Mouse (Mus musculus): ENCODE data around the gene Dnal4. TPM values are rescaled to one million over a fixed set of nuclear protein-coding genes. Genes with fewer than 3 reads are reported as not detected.

Dnal4 gene
- total and polyA plus RNA-seq, 3 experiments: 13.9 to 43.0 (median 24.8) TPM

GRCm38 (mm10) chr15:79763601-79764246, 13.9 kb downstream of the Dnal4 start:
- peak; percentile 29 for DNase-seq

- no peak for DNase-seq
Observed at GRCm38 (mm10) chr15:79763001-79763400, 14.6 kb downstream of the Dnal4 start.

GRCm38 (mm10) chr15:79760956-79761355, 16.7 kb downstream of the Dnal4 start:
- no peak for DNase-seq

DNA sequence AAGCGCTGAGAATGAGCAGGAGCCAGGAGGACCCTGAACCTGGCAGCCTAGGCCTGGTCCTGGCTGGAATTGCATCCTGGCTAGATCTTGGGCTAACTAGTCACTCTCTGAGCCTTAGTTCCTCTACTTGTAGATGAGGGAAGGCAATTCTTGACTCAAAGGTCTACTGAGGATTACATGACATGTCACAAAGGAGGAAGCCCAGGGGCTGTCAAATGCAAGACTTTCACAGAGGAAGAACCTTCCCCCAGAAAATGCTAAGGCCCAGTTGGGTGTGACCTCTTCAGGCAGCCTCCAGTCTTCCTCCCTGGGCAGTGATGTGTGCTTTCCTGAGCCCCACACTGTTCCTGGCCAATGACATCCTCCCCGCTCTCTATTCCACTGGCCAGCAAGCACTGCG, 20.5 kb downstream of the Dnal4 start:
- no peak for DNase-seq

- DNase-seq: no peak
Observed at GRCm38 (mm10) chr15:79755977-79756625, 21.5 kb downstream of the Dnal4 start.

- no peak for DNase-seq
Observed at GRCm38 (mm10) chr15:79755176-79755575, 22.5 kb downstream of the Dnal4 start.

GRCm38 (mm10) chr15:79753873-79754272, 23.8 kb downstream of the Dnal4 start:
- no peak for DNase-seq

DNA sequence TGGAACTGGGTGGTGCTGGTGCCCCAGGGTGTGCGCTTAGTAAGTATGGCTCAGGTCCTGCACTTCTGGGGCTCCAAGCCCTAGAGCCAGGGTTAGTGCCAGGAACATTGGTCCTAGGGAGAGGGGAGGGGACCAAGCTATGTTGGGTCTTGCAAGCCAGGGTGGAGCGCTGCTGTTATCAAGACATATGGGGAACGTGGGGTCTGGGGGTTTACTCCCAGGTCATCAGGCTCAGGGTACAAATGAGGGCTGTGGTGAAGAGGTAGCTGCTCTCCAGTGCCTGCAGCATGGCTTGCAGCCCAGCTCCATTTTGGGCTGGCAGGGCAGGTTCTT, 24.3 kb downstream of the Dnal4 start:
- no peak for DNase-seq

DNA sequence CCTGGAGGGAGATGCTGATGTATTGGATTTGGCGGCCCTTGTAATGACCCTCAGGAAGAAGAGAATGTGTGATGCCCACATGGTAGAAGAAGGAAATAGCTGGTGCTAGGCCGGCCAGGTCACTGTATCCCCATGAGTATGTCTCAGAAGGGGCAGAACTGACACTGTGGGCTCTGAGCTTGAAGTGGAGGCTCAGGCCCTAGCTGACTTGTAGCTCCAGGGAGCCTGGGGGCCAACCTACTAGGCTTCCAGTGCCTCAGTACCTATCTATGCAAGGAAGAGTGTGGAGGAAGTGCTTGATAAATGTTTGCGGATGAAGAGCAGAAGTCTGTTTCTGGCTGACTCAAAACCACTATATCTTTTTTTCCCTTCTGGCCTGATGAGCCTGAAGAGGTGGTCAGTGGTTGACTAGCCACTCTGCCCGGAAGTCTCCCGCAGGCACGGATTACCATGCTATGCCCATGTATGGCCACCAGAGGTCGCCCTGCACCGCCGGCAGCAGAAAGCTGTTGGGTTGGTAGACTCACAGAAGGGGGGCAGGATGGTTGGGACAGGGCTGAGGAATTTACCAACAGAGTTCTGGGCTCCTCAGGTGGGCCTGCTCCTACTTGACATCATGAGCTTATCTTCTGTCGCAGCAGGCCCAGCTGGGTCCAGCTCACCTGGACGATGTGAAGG, 24.8 kb downstream of the Dnal4 start:
- DNase-seq: peak; percentile 75

DNA sequence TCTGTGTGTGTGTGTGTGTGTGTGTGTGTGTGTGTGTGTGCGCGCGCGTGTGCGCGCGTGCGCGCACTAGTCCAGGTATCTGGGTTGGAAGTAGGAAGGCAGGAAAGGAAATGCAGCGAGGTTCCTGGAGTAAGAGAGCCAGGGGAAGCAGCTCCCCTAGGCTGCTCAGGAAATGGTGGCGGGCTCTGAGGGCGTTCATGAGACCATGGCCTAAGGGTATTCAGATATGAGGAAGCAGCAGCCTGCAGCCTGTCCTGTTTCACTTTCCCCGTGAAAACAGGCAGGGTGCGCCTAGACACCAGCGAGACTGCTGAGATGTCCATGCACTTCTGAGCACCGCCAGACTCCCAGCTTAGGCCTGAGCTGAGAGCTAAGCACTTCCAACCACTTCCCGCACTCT, 25.9 kb downstream of the Dnal4 start:
- no peak for DNase-seq

GRCm38 (mm10) chr15:79750266-79750665, 27.4 kb downstream of the Dnal4 start:
- DNase-seq: no peak

- no peak for DNase-seq
Observed at GRCm38 (mm10) chr15:79749162-79749561, 28.5 kb downstream of the Dnal4 start.

GRCm38 (mm10) chr15:79747998-79748397, 29.7 kb downstream of the Dnal4 start:
- DNase-seq: no peak

- no peak for DNase-seq
Observed at GRCm38 (mm10) chr15:79745883-79746282, 31.8 kb downstream of the Dnal4 start.

GRCm38 (mm10) chr15:79745312-79745711, 32.3 kb downstream of the Dnal4 start:
- no peak for DNase-seq

DNA sequence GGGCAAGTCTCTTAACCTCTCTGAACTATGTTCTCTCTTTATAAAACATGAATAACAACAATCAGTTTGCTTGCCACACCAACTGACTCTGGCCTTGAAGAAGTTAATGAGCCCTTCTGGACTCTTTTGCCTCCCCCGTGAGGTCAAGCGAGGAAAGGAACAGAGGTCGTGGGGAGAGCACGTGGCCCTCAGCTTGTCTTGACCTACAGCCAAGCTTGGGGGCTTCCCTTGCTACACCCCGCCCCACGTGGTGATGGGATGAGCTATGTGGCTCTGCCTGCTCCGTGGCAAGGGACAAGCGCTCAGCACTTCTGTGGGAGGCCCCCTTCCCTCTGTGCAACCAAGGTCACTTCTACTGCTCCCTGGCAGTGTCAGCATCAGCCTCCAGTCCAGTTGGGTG, 32.9 kb downstream of the Dnal4 start:
- DNase-seq: no peak

GRCm38 (mm10) chr15:79744001-79744400, 33.6 kb downstream of the Dnal4 start:
- DNase-seq: no peak

DNA sequence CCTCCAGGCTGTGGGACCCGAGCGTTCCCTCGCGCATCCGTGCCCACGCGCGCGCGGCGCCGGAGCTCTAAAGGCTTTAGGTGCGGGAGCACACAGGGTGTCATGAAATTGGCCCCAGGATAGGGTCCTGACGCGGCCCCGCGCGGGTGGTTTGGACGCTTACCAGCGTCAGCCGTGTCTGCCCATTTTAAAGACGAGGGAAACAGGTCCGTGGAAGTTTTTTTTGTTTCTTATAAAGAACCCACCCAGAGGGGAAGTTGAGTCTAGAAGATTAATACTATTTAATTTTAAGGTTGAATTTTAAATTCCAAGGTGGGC, 35.0 kb downstream of the Dnal4 start:
- DNase-seq: no peak

DNA sequence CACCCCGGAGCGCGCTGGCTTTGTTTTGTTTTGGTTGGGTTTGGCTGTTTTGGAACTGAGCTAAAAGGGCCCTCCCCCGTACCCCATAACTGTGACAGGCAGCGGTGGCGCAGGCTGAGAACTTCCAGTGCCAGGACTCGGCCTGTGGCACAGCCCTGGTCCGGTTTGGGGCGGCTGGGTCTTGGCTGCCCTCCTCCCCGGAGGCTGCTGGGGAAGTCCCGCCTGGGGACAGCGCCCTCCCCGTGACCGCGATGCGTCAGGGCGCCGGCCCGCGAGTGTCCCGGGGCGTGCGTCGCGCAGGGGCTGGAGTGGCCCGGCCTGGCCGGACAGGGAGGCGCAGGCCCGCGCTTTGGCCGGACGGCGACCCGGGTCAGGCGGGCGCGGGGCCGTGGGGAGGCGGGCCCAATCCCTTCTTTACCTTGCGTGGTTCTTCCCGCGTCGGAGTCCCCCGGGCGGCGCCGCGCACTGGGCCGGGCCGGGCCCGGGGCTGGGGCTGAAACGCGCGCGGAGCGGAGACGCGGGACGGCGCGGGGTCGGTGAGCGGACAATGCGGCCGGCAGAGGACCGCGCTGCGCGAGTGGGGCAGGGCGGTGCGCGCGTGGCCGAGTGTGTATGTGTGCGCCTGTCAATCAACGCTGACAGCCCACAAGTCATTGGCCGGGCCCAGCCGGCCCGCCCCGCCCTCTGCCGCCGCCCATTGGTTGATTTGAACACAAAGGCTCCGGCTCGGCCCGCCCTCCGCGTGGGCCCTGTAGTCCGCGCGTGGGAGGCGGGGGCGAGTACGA, 35.5 kb downstream of the Dnal4 start, which contains the start of gene Sun2:
Gene Sun2 (minus strand): TSS at position 616 of the 785 bp plus-strand sequence.
- DNase-seq: peak; percentile 95

DNA sequence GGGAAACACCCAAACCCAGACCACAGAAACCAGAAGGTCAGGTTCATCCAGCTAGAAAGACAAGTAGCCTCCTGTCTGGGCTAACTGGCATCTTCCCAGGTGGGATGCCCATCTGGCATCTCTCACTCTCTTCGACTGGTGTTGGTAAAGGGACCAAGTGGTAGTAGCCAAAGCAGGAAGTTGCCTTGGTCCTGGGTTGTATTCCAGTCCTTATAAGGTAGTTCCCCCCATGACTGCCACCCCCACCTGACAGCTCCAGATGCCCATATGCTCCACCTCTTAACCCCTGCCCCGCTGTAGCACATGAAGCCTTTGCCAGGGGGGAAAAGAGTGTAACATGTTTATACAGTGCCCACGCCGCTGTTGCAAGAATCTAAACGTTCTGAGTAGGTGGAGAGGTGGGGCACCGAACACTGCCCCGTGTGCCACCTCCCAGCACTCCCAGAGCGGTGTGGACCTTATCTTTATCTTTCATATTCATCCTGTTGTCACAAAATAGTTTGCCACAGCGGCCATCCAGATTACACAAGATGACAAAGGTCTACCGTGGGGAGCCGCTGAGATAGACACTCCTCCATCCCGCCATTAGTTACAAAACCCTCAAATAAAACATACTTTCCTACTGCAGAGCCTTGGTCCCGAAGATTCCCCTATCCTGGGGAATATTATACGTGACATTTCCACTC, 36.3 kb downstream of the Dnal4 start:
- peak; percentile 19 for DNase-seq

DNA sequence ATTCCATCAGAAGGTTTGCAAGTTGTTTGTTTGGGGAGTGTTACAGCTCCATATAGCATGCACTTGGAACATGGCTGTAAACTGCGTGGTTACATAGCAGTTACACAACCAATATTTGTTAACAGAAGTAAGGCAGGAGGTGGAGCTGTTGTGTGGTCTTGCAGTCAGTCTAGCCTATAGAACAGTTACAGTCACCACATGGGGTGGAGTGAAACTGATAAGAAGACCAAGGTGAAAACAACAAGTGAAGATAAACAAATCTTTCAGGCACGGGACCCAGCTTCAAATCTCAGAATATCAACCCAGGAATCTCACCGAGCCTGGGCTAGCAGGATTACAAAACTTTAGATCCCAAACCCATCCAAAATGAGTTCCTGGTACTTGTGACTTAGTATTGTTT, 36.9 kb downstream of the Dnal4 start:
- no peak for DNase-seq

DNA sequence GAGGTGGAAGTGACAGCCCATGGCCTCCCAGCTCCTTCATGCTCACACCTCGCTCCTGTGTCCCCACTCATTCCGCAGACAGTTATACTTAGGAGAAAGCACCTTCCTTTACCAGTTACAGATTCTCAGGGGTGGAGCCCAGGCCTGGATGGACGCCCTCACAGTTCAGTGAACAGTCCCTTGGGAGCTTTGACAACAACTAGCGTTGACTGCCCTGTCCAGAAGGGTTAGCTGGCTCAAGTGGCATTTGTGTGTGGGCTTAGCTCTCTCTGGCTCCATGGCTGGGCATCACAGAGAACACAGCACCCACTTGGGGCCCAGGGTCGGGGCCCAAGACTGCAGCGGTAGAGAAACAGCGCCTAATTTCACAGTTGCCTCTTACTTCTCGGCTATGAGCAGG, 43.3 kb downstream of the Dnal4 start:
- peak; percentile 31 for DNase-seq
